Mouse (Mus musculus) cortical plate, adult 2 months (tissue): Measurements from ENCODE around the gene Atp2c1. TPM values are rescaled to one million over a fixed set of nuclear protein-coding genes. Genes with fewer than 3 reads are reported as not detected.

ENCODE experiments used
- H3K27ac ChIP-seq: fragments of 200-500 bp; 2 replicates; pipeline ENCODE4 v1.5.1; 2012; ENCODE audit warnings: low read length, control low read depth, inconsistent platforms; ENCODE audit not compliant: insufficient read depth
- H3K4me1 ChIP-seq: fragments of 200-500 bp; 2 replicates; pipeline ENCODE4 v1.6.1; 2011; ENCODE audit warnings: low read length; ENCODE audit not compliant: control insufficient read depth, insufficient read depth
- H3K4me3 ChIP-seq: fragments of 200-500 bp; 2 replicates; pipeline ENCODE4 v1.5.1; 2011; ENCODE audit warnings: mild to moderate bottlenecking, low read length, control low read depth; ENCODE audit not compliant: insufficient read depth
- CTCF ChIP-seq: fragments of 200-500 bp; IDR thresholded peaks from 2 replicates; pipeline ENCODE4 v1.5.1; 2011; ENCODE audit warnings: mild to moderate bottlenecking, control low read depth, low read length; ENCODE audit not compliant: insufficient read depth; ENCODE audit errors: extremely low read depth
- POLR2A ChIP-seq: fragments of 200-500 bp; IDR thresholded peaks from 2 replicates; pipeline ENCODE4 v1.6.1; 2011; ENCODE audit warnings: mild to moderate bottlenecking, low read length, control low read depth; ENCODE audit not compliant: insufficient read depth; ENCODE audit errors: extremely low read depth
- polyA plus RNA-seq: library from polyadenylated mRNA; depleted of rRNA; stranded (reverse); fragments of >200 nt; gene quantifications from 2 replicates; pipeline ENCODE4 v1.2.3, GENCODE M21; 2012

Gene Atp2c1
- polyA plus RNA-seq, 1 experiment: 131 TPM

GRCm38 (mm10) chr9:105459032-105459431 is 68.1 kb downstream of the Atp2c1 start:
- TF ChIP-seq POLR2A (no peak), CTCF (no peak)
- Histone ChIP-seq H3K27ac (no peak overlapping the region), H3K4me1 (peaks cover 3% of the 10 kb centered on the region; the same call in 1 of the 2 replicates)

GRCm38 (mm10) chr9:105408549-105408948 is 118.6 kb downstream of the Atp2c1 start:
- Histone ChIP-seq H3K4me1 (no peaks in the 10 kb centered on the region; the same call in 1 of the 2 replicates), H3K4me3 (no peak overlapping the region), H3K27ac (no peak overlapping the region)
- no peak for TF ChIP-seq POLR2A
- TF ChIP-seq CTCF: no peak

More at GRCm38 (mm10) chr9:105459032-105459431, 68.1 kb downstream of the Atp2c1 start:
- no peak overlapping the region for H3K4me3 ChIP-seq

- TF ChIP-seq POLR2A: peak; percentile 68
- TF ChIP-seq CTCF: no peak
- peaks cover 5% of the 10 kb centered on the region; the same call in 1 of the 2 replicates for H3K4me1 ChIP-seq
- H3K4me3 ChIP-seq: peak within 1 kb of the TSS; percentile 58
- H3K27ac ChIP-seq: no peak within 1 kb of the TSS
Measured at GRCm38 (mm10) chr9:105395218-105395627, 131.9 kb downstream of the Atp2c1 start, which contains the start of the genes Aste1 and Nek11. Aste1 (plus strand) TSS chr9:105395392. Nek11 (minus strand) TSS chr9:105395524.

- TF ChIP-seq POLR2A: no peak
- TF ChIP-seq CTCF: no peak
- no peak overlapping the region for H3K27ac ChIP-seq
- peaks cover 5% of the 10 kb centered on the region; the same call in 1 of the 2 replicates for H3K4me1 ChIP-seq
- H3K4me3 ChIP-seq: peak overlapping the region; percentile 58
Measured at GRCm38 (mm10) chr9:105394720-105395119, 132.4 kb downstream of the Atp2c1 start.

GRCm38 (mm10) chr9:105390616-105391015 is 136.5 kb downstream of the Atp2c1 start:
- TF ChIP-seq POLR2A (no peak), CTCF (no peak)
- H3K4me1 ChIP-seq: no peaks in the 10 kb centered on the region
- no peak overlapping the region for H3K27ac ChIP-seq
- H3K4me3 ChIP-seq: no peak overlapping the region

GRCm38 (mm10) chr9:105389289-105389688 is 137.8 kb downstream of the Atp2c1 start:
- Histone ChIP-seq H3K4me1 (no peaks in the 10 kb centered on the region), H3K4me3 (no peak overlapping the region), H3K27ac (no peak overlapping the region)
- TF ChIP-seq CTCF: peak; percentile 79
- TF ChIP-seq POLR2A: no peak

GRCm38 (mm10) chr9:105387403-105387802 is 139.7 kb downstream of the Atp2c1 start:
- H3K4me1 ChIP-seq: no peaks in the 10 kb centered on the region
- TF ChIP-seq POLR2A: no peak
- no peak for TF ChIP-seq CTCF
- H3K27ac ChIP-seq: no peak overlapping the region
- no peak overlapping the region for H3K4me3 ChIP-seq

- Histone ChIP-seq H3K4me3 (no peak overlapping the region), H3K27ac (no peak overlapping the region), H3K4me1 (no peaks in the 10 kb centered on the region; the same call in 1 of the 2 replicates)
- TF ChIP-seq CTCF: no peak
- TF ChIP-seq POLR2A: no peak
Measured at GRCm38 (mm10) chr9:105379533-105380145, 147.5 kb downstream of the Atp2c1 start.

GRCm38 (mm10) chr9:105377622-105378021 is 149.5 kb downstream of the Atp2c1 start:
- Histone ChIP-seq H3K4me3 (no peak overlapping the region), H3K27ac (no peak overlapping the region), H3K4me1 (no peaks in the 10 kb centered on the region; the same call in 1 of the 2 replicates)
- TF ChIP-seq POLR2A (no peak), CTCF (no peak)

GRCm38 (mm10) chr9:105376954-105377530 is 150.1 kb downstream of the Atp2c1 start:
- no peak for TF ChIP-seq POLR2A
- TF ChIP-seq CTCF: peak; percentile 60
- no peak overlapping the region for H3K4me3 ChIP-seq
- no peak overlapping the region for H3K27ac ChIP-seq

GRCm38 (mm10) chr9:105376411-105376810 is 150.7 kb downstream of the Atp2c1 start:
- TF ChIP-seq POLR2A (no peak), CTCF (no peak)
- no peak overlapping the region for H3K4me3 ChIP-seq
- H3K27ac ChIP-seq: no peak overlapping the region
- no peaks in the 10 kb centered on the region; the same call in 1 of the 2 replicates for H3K4me1 ChIP-seq

More at GRCm38 (mm10) chr9:105376954-105377530, 150.1 kb downstream of the Atp2c1 start:
- H3K4me1 ChIP-seq: no peaks in the 10 kb centered on the region; the same call in 1 of the 2 replicates
